Mouse (Mus musculus) left cerebral cortex, adult 18-20 months (tissue): ENCODE measurements at regions not wholly inside any gene's neighbourhood (a gene's known extent, or its start where the extent isn't known, plus 50 kb on each side); places are given as distances from the start of the nearest gene placed in this dataset.

Source experiments
- DNase-seq, 2 experiments: peaks; one replicate each; pipeline ENCODE4 v3.0.0; 2021 to 2022; ENCODE audit warnings: low spot score in 2 of 2, mixed read lengths in 1 of 2

GRCm38 (mm10) chrX:47229506-47229905, 663.3 kb downstream of the Smarca1 start:
- no peak for DNase-seq

- DNase-seq, result no peak
These were observed 709.9 kb downstream of the Smarca1 start for GRCm38 (mm10) chrX:47182902-47183301.

GRCm38 (mm10) chrX:47157742-47158141, 735.0 kb downstream of the Smarca1 start:
- DNase-seq, result peak in 1 of 2 experiments; percentile 12

- no peak for DNase-seq
These were observed 768.4 kb downstream of the Smarca1 start for GRCm38 (mm10) chrX:47124140-47124928.
